Comparison of ENCODE assay signal across 9 mouse cellular contexts in genomic region chr10:81317273-81317672, GRCm38 (mm10). TPM values are rescaled to one million over a fixed set of nuclear protein-coding genes. Genes with fewer than 3 reads are reported as not detected.
DNase-seq lines count a peak whose midpoint lies in the region; ATAC-seq and TF ChIP-seq lines count a peak whose summit lies in the region.
"Had no signal": no experiment of that assay in that cellular context is flagged by ENCODE, and none has a peak within 500 bp of the region (broad histone marks: within the 10 kb centered on the region; RNA-seq: fewer than 3 reads in every experiment).

No protein-coding gene starts in this region.

- no peak for TF ChIP-seq EP300 in ES-Bruce4 (IDR thresholded peaks at IDR 0.05; ENCODE audit: insufficient read depth, low read depth, low read length)
- no peak for TF ChIP-seq EP300 in lung, postnatal 0 days (IDR thresholded peaks at IDR 0.05)

- no peak overlapping the region for H3K27ac ChIP-seq in ES-Bruce4 (ENCODE audit: insufficient read depth, low read length)
- H3K27ac ChIP-seq in embryonic facial prominence, embryonic 12.5 days = no peak overlapping the region
- peak overlapping the region; percentile 59; the same call in 1 of the 2 replicates for H3K27ac ChIP-seq in kidney, embryonic 14.5 days (ENCODE audit: low read depth, low read length)
- H3K27ac ChIP-seq in lung, postnatal 0 days (ENCODE audit: low read length) = peak overlapping the region; percentile 35
- H3K27ac ChIP-seq: heart, adult 2 months had no signal

- TF ChIP-seq CTCF in ES-Bruce4 (IDR thresholded peaks at IDR 0.05; ENCODE audit: low read depth, low read length) = no peak
- TF ChIP-seq CTCF in lung, postnatal 0 days (IDR thresholded peaks at IDR 0.05) = peak; percentile 2; the same call in 1 of the 2 replicates

- H3K9me3 ChIP-seq in ES-Bruce4 (replicated peaks; ENCODE audit: control insufficient read depth, insufficient read depth, low read length, poor library complexity, severe bottlenecking) = no peaks in the 10 kb centered on the region
- H3K9me3 ChIP-seq in embryonic facial prominence, embryonic 12.5 days = no peaks in the 10 kb centered on the region
- no peaks in the 10 kb centered on the region for H3K9me3 ChIP-seq in kidney, embryonic 14.5 days (ENCODE audit: control insufficient read depth, low read length)
- H3K9me3 ChIP-seq in lung, postnatal 0 days (ENCODE audit: low read length) = no peaks in the 10 kb centered on the region

- H3K4me3 ChIP-seq in ES-Bruce4 (ENCODE audit: low read depth, low read length) = peak overlapping the region; percentile 51
- H3K4me3 ChIP-seq in embryonic facial prominence, embryonic 12.5 days = peak overlapping the region; percentile 16; the same call in 1 of the 2 replicates
- peak overlapping the region; percentile 25 for H3K4me3 ChIP-seq in kidney, embryonic 14.5 days (ENCODE audit: low read length)
- H3K4me3 ChIP-seq in lung, postnatal 0 days (ENCODE audit: low read depth, low read length) = 0 out of 2 replicates have a peak overlapping the region, but pooled peaks have one; percentile 17
- H3K4me3 ChIP-seq: heart, adult 2 months had no signal

- no peak for TF ChIP-seq POLR2A in ES-Bruce4 (IDR thresholded peaks at IDR 0.05; ENCODE audit: insufficient read depth, low read length)

- H3K27me3 ChIP-seq in ES-Bruce4 (ENCODE audit: control insufficient read depth, insufficient read depth, low read length, poor library complexity, severe bottlenecking) = no peaks in the 10 kb centered on the region
- no peaks in the 10 kb centered on the region for H3K27me3 ChIP-seq in embryonic facial prominence, embryonic 12.5 days
- H3K27me3 ChIP-seq in kidney, embryonic 14.5 days (ENCODE audit: control insufficient read depth, insufficient read depth, low read length) = no peaks in the 10 kb centered on the region
- H3K27me3 ChIP-seq in lung, postnatal 0 days (replicated peaks; ENCODE audit: insufficient read depth, low read length) = no peaks in the 10 kb centered on the region

- 16% methylated on average over 20 of the region's 20 CpGs for WGBS in embryonic facial prominence, embryonic 12.5 days
- 13% methylated on average over 14 of the region's 20 CpGs for WGBS in kidney, embryonic 14.5 days
- 18% methylated on average over 20 of the region's 20 CpGs for WGBS in lung, postnatal 0 days

- DNase-seq in cerebellum, adult 9-11 months = peak; percentile 68
- DNase-seq in cerebellum, postnatal 10 days = no peak
- DNase-seq in lung, postnatal 0 days (ENCODE audit: low spot score) = peak; percentile 95
- no peak for DNase-seq in right cerebral cortex, postnatal 36 days (ENCODE audit: low spot score in 2 of 2)
- DNase-seq in right cerebral cortex, adult 18-20 months = no peak

- H3K4me1 ChIP-seq in ES-Bruce4 (ENCODE audit: control insufficient read depth, insufficient read depth, low read length) = no peaks in the 10 kb centered on the region
- peaks cover 32% of the 10 kb centered on the region for H3K4me1 ChIP-seq in embryonic facial prominence, embryonic 12.5 days
- peaks cover 37% of the 10 kb centered on the region for H3K4me1 ChIP-seq in kidney, embryonic 14.5 days (ENCODE audit: control insufficient read depth, insufficient read depth, low read length)
- H3K4me1 ChIP-seq in lung, postnatal 0 days (ENCODE audit: insufficient read depth, low read depth, low read length) = peaks cover 10% of the 10 kb centered on the region

- peak overlapping the region; percentile 35 for H3K9ac ChIP-seq in ES-Bruce4 (ENCODE audit: low read depth, poor library complexity, severe bottlenecking)
- peak overlapping the region; percentile 20 for H3K9ac ChIP-seq in embryonic facial prominence, embryonic 12.5 days
- H3K9ac ChIP-seq in kidney, embryonic 14.5 days (ENCODE audit: low read depth, low read length) = peak overlapping the region; percentile 23
- H3K9ac ChIP-seq in lung, postnatal 0 days (replicated peaks; ENCODE audit: low read depth) = no peak overlapping the region; the same call in 1 of the 2 replicates

- peak overlapping the region; percentile 43 for H3K4me2 ChIP-seq in embryonic facial prominence, embryonic 12.5 days (replicated peaks)
- H3K4me2 ChIP-seq in kidney, embryonic 14.5 days (replicated peaks; ENCODE audit: low read depth, low read length) = peak overlapping the region; percentile 47
- peak overlapping the region; percentile 61 for H3K4me2 ChIP-seq in lung, postnatal 0 days (replicated peaks; ENCODE audit: low read depth, low read length)

- no peaks in the 10 kb centered on the region for H3K36me3 ChIP-seq in ES-Bruce4 (ENCODE audit: control insufficient read depth, insufficient read depth, low read length, poor library complexity, severe bottlenecking)
- peaks cover 58% of the 10 kb centered on the region for H3K36me3 ChIP-seq in embryonic facial prominence, embryonic 12.5 days
- H3K36me3 ChIP-seq in kidney, embryonic 14.5 days (ENCODE audit: control insufficient read depth, insufficient read depth, low read length) = peaks cover 48% of the 10 kb centered on the region
- peaks cover 10% of the 10 kb centered on the region; the same call in 1 of the 2 replicates for H3K36me3 ChIP-seq in lung, postnatal 0 days (ENCODE audit: insufficient read depth, low read length)

- no peak for ATAC-seq in embryonic facial prominence, embryonic 12.5 days (ENCODE audit: insufficient number of reproducible peaks, insufficient read depth, low FRiP score, low TSS enrichment)
- ATAC-seq in kidney, embryonic 14.5 days (ENCODE audit: low FRiP score, low TSS enrichment) = no peak
- peak; percentile 7 for ATAC-seq in lung, postnatal 0 days

RNA-seq across cellular contexts. Expression of gene Cactin, which starts 3.6 kb away (rescaled TPM):
- polyA plus RNA-seq in ES-Bruce4 (2011; ENCODE audit: insufficient read depth, insufficient read length, low read depth, missing spikeins) = 17.5 and 18.2 TPM in 2 replicates
- polyA plus RNA-seq in embryonic facial prominence, embryonic 12.5 days (2016; fragmentation: Nextera tagmentation; extraction: Ambion mirVana) = 61.0 and 62.2 TPM in 2 replicates
- polyA plus RNA-seq in kidney, embryonic 14.5 days (2014; fragmentation: Nextera tagmentation; extraction: Ambion mirVana) = 21.4 and 29.6 TPM in 2 replicates
- 20.3 and 23.0 TPM in 2 replicates for polyA plus RNA-seq in lung, postnatal 0 days (2015; fragmentation: Nextera tagmentation; extraction: Ambion mirVana)

RNA-seq across cellular contexts. Expression of gene Tbxa2r, which starts 11.3 kb away (rescaled TPM):
- polyA plus RNA-seq in ES-Bruce4 (2011; ENCODE audit: insufficient read depth, insufficient read length, low read depth, missing spikeins) = 0.57 and 1.5 TPM in 2 replicates
- polyA plus RNA-seq in embryonic facial prominence, embryonic 12.5 days (2016; fragmentation: Nextera tagmentation; extraction: Ambion mirVana) = 2.8 and 3.1 TPM in 2 replicates
- polyA plus RNA-seq in kidney, embryonic 14.5 days (2014; fragmentation: Nextera tagmentation; extraction: Ambion mirVana) = 8.7 and 10.1 TPM in 2 replicates
- polyA plus RNA-seq in lung, postnatal 0 days (2015; fragmentation: Nextera tagmentation; extraction: Ambion mirVana) = 19.6 and 28.4 TPM in 2 replicates

RNA-seq across cellular contexts. Expression of gene Pip5k1c, which starts 24.5 kb away (rescaled TPM):
- 28.3 and 31.5 TPM in 2 replicates for polyA plus RNA-seq in ES-Bruce4 (2011; ENCODE audit: insufficient read depth, insufficient read length, low read depth, missing spikeins)
- polyA plus RNA-seq in embryonic facial prominence, embryonic 12.5 days (2016; fragmentation: Nextera tagmentation; extraction: Ambion mirVana) = 70.1 and 75.3 TPM in 2 replicates
- polyA plus RNA-seq in kidney, embryonic 14.5 days (2014; fragmentation: Nextera tagmentation; extraction: Ambion mirVana) = 25.4 and 60.7 TPM in 2 replicates
- 31.2 and 32.4 TPM in 2 replicates for polyA plus RNA-seq in lung, postnatal 0 days (2015; fragmentation: Nextera tagmentation; extraction: Ambion mirVana)

RNA-seq across cellular contexts. Expression of gene Gipc3, which starts 25.8 kb away (rescaled TPM):
- polyA plus RNA-seq in ES-Bruce4 (2011; ENCODE audit: insufficient read depth, insufficient read length, low read depth, missing spikeins) = 1.0 and 1.2 TPM in 2 replicates
- polyA plus RNA-seq in embryonic facial prominence, embryonic 12.5 days (2016; fragmentation: Nextera tagmentation; extraction: Ambion mirVana) = not detected in 2 replicates
- polyA plus RNA-seq in kidney, embryonic 14.5 days (2014; fragmentation: Nextera tagmentation; extraction: Ambion mirVana) = 0.05 and 0.07 TPM in 2 replicates
- polyA plus RNA-seq in lung, postnatal 0 days (2015; fragmentation: Nextera tagmentation; extraction: Ambion mirVana) = 0.33 and 0.55 TPM in 2 replicates

RNA-seq across cellular contexts. Expression of gene Tjp3, which starts 25.9 kb away (rescaled TPM):
- polyA plus RNA-seq in ES-Bruce4 (2011; ENCODE audit: insufficient read depth, insufficient read length, low read depth, missing spikeins) = 41.5 and 42.7 TPM in 2 replicates
- polyA plus RNA-seq in embryonic facial prominence, embryonic 12.5 days (2016; fragmentation: Nextera tagmentation; extraction: Ambion mirVana) = 4.5 and 6.4 TPM in 2 replicates
- polyA plus RNA-seq in kidney, embryonic 14.5 days (2014; fragmentation: Nextera tagmentation; extraction: Ambion mirVana) = 7.6 and 11.6 TPM in 2 replicates
- polyA plus RNA-seq in lung, postnatal 0 days (2015; fragmentation: Nextera tagmentation; extraction: Ambion mirVana) = 24.1 and 30.8 TPM in 2 replicates

Comparison
In these comparisons a context has a peak if more than half of its experiments do, and no peak if none do; other contexts are left out.
1. DNase-seq: peak in cerebellum, adult 9-11 months (single experiment) and lung, postnatal 0 days (single experiment); none in cerebellum, postnatal 10 days (0 of 2), right cerebral cortex, postnatal 36 days (0 of 2) and right cerebral cortex, adult 18-20 months (single experiment).
2. H3K27ac ChIP-seq: peak in kidney, embryonic 14.5 days (single experiment) and lung, postnatal 0 days (single experiment); none in ES-Bruce4 (single experiment) and embryonic facial prominence, embryonic 12.5 days (single experiment).
3. Peak in every context shown above with its lines, with median percentiles within 50 percentile points of each other: H3K4me3 ChIP-seq and H3K4me2 ChIP-seq.